Mouse (Mus musculus): ENCODE measurements around the gene Cyp2r1.
A peak's percentile ranks its signal among the peaks of the same experiment; 100 is the strongest.
"Not testable (repeated sequence)": the region's sequence is repeated elsewhere in the genome, so short reads cannot be mapped to it uniquely, and the experiment has no call there.

Gene Cyp2r1

DNA sequence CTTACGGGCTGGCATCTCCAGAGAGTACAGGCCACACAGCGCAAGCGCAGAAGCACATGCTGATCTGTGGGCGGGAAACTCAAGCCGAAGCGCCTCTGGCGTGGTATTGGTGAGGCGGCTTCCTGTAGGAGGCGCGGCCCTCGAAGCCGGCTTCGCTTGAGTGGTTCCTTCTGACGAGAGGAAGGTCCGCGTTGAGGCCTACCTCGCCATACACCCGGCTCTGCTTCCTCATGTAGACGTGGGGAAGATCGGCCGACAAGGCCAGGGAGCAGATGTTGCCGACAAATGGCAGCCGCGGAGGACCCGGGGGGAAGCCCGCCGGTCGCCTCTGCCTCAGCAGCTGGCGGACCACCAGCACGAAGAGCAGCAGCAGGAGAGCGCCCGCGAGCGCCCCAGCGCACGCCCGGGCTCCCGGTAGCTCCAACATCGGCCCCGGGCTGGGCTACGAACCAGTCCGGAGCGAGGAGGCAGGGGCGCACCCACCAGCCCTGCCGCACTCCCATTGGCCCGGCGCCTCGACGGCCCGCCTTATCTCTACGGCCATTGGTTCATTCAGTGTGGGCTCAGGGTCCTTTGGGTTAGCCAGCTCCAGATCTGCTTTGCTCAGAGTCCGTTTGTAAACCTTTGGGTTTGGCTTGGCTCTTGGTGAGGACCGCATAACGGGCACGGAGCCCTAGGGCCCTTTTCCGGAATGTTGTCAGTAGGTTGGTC, at the start of gene Cyp2r1:
TSS of gene Cyp2r1 (minus strand) at position 442 of the 711 bp plus-strand sequence.
- DNase-seq (ENCODE audit: low spot score), result peak; percentile 39

DNA sequence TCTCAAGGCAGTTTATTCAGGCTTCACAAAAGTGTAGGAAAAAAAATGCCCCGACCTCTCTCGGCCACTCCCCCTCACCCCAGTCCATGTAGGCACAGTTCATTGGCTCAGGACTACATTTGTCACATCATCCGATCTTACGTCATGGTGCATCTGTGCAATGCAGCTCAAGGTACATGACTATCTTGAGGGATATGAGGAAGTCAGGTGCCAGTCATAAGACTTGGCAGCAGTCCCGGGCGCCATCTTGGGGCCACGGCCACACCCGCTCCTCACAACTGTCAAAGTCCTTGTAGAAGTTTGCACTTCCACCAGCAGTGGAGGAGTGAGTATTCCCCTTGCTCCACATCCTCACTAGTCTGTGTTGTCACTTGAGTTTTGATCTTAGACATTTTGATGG, 31.6 kb upstream of the Cyp2r1 start:
- not testable (repeated sequence) for DNase-seq (ENCODE audit: low spot score)

DNA sequence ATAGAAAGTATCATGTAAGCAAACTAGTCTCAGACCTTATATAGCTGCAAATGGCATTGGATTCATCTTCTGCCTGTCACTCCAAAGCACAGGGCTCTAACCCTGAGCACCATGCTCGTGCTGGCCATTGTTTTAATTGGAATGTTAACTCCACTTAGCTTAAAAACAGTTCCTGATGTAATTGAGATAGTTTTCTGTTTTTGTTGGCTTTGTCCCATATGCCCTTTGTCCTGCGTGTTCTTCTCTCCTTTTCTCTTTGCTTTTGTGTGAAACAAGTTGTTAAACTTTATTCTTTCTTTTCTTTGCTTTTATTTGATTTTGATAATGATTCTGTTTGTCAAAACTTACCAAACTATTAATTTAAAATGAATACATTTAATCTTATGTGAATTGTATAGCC, 19.7 kb upstream of the Cyp2r1 start:
- no peak for DNase-seq (ENCODE audit: low spot score)

DNA sequence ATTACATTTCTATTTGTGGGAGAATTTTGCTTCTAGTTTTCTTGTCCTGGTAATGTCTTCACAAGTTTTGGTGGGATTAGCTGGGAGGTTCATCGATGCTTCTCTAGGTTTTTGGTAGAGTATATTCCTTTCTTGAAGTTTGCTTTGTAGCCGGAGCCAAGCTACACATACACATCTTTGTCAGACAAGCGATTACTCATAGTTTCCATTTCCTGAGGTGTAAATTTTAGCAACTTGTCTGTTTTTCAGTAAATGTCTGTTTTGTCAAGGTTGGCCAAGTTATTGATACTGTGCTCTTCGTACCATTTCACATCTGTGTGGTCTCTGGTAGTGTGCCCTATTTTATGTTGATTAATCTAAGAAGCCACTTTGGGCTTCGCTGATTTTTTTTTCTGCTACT, 18.4 kb upstream of the Cyp2r1 start:
- DNase-seq (ENCODE audit: low spot score), result no peak

DNA sequence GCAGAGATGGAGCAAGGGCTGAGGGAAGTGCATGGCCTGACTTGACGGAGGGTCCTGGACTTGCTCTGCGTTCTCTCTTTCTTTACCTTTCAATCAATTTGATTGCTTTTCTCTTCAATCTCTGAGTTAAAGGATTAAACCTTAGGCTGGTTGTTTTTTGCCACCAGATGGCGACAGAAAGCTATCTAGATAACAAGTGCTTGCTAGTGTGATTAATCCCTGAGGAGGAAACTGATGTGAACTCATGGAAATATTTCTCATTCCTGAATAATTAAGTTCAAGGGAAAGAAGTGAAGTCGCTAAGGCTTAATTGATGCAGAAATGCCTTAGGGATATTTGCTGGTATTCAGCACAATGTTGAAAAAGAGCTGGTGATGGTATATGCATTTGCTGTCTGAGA, 17.7 kb upstream of the Cyp2r1 start:
- DNase-seq (ENCODE audit: low spot score), result no peak

DNA sequence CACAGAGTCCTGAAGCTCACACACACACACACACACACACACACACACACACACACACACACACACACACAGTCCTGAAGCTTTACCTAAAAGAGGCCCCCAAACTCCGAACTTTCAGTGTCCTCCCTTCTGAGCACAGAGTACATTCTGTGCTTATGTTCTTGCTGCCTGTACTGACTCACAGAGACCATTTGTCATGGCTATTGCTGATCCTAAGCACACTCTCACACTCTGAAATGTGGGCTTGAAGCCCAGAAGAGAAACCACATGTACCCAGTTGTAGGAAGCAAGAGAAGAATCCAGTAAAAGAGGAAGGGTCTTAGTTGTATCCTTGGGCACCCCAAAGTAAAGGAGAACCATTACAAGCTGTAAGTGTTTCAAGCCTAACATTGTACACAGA, 14.9 kb upstream of the Cyp2r1 start:
- no peak for DNase-seq (ENCODE audit: low spot score)

DNA sequence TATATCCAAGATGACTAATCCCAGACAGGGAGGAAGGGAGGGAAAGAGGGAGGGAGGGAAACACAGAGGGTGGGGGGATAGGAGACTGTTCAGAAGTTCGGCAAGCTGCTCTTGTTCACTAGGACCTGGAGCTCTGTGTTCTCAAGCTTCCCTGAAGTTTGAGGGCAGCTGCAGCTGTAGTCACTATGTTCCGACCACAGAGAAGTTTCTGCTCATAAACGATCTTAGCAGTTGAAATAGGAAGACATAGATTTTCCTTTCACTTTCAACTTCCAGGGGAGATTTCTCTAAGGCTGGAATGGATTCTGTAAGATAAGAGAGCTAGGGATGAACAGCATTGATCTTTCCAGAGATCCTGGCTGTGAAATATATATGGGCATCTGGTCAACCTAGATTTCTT, 14.2 kb upstream of the Cyp2r1 start:
- DNase-seq (ENCODE audit: low spot score), result no peak

DNA sequence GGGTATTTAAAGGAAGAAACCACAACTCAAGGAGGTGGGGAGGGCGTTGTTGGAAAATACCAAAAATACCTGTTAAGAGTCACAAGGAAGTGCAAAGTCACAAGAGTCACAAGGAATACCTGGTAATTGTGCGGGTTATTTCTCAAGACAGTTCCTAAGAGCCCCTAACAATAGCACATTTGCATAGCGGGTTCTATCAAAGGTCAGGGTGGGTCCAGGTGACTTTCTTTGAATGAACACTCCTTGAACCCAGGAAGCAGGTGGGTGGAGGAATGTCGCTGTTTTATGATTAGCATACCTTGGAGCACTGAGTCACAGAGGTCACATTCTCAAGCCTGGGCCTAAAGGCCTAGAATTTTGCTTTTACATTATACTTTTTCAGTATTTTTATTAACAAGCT, 11.1 kb upstream of the Cyp2r1 start:
- not testable (repeated sequence) for DNase-seq (ENCODE audit: low spot score)

DNA sequence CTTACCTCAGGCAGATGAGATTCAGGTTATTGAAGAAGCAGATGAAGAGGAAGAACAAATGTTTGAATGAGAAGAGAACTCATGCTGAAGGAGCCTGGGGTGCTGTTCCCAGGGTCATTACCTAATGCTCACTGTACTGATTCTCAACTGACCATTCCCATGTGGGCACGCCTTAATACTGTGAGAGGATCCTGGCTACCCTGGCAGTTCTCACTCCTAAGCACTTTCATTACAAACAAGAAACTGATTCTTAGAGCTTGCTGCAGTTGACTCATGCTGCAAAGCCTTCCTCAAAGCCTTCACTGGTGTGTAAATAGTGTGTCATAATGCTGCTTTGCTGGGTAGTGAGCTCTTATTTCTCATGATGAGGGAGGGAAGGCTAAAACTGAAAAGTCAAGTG, 26.6 kb downstream of the Cyp2r1 start:
- no peak for DNase-seq (ENCODE audit: low spot score)

DNA sequence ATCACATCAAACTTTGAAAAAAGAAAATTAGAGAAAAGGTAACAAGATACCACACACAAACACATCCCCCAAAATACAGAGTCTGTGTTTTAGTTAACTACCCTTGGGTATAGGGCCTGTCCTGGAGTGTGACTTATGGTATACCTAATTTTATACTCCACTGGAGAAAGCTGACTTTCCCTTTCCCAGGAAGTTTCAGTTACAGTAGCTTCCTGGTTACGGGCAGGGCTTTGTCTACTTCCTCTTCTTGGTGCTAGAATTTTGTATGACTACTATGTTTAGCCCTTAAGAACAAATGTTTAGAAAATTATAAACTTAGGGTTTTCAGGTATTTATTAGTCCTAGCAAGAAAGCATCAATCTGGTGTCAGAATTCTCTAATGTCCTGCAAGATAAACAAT, 36.5 kb downstream of the Cyp2r1 start:
- no peak for DNase-seq (ENCODE audit: low spot score)

DNA sequence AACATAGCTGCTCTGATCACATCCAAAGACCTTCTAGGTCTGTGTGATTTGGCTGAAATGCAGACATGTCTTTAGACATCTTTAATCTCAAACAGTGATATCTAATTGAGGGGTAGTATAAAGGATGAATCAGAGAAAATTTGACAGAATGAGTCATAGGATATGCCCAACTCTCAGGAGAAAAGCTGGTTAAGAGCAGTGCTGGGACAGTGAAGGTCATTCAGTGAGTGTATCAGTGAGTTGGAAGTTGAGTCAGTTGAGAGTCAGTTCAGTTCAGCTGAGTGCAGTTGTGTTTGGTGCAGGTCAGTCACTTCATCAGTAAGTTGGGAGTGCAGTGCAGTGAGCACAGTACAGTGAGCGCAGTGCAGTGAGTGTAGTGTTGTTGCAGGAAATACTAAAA, 42.6 kb downstream of the Cyp2r1 start:
- DNase-seq (ENCODE audit: low spot score), result no peak

DNA sequence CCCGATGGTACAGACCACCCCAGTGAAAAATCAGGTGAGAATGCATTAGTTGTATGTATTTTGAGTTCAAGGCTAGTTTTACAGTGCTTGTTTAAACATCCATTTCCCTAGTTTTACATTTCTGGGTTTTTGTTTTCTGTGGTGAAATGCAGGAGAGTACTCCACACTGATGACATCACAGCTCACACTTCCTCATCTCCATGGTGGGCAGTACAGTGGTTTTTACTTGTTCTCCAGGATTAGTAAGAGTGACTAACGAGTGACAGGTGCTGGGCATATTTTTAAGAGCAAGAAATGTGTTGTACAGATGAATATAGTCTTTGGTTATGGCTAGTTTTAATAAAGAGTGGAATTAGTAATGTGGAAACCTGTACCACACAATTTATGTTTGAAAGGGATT, 53.9 kb downstream of the Cyp2r1 start:
- no peak for DNase-seq (ENCODE audit: low spot score)

Data from urinary bladder, postnatal 10 days (tissue).